Mouse (Mus musculus) ES-E14 (cell line): ENCODE measurements at regions not wholly inside any gene's neighbourhood (a gene's known extent, or its start where the extent isn't known, plus 50 kb on each side); places are given as distances from the start of the nearest gene placed in this dataset.
A peak's percentile ranks its signal among the peaks of the same experiment; 100 is the strongest.

Experiments
- DNase-seq: peaks from one replicate; pipeline ENCODE4 v3.0.0-alpha.2; 2013; ENCODE audit warnings: low read depth, low spot score
- H3K27ac ChIP-seq: 2 replicates; pipeline ENCODE4 v1.5.1; 2012; ENCODE audit warnings: low read depth, mild to moderate bottlenecking, low read length, moderate library complexity, mixed read lengths; ENCODE audit not compliant: poor library complexity, insufficient read depth, severe bottlenecking
- H3K36me3 ChIP-seq: 2 replicates; pipeline ENCODE4 v1.6.1; 2012; ENCODE audit warnings: mild to moderate bottlenecking, low read length, moderate library complexity, mixed read lengths; ENCODE audit not compliant: control insufficient read depth, poor library complexity, insufficient read depth, severe bottlenecking
- H3K4me1 ChIP-seq, 2 experiments: fragments of 150-350 bp in 1 of 2; sonication (generic) in 1 of 2; 2 replicates each; pipeline ENCODE4 v1.6.1; 2012; ENCODE audit warnings: low read length in 2 of 2, mild to moderate bottlenecking in 1 of 2, mixed read lengths in 1 of 2; ENCODE audit not compliant: control insufficient read depth in 2 of 2, insufficient read depth in 2 of 2, poor library complexity in 1 of 2
- H3K4me3 ChIP-seq, 2 experiments: fragments of 150-350 bp in 1 of 2; sonication (generic) in 1 of 2; 2 replicates each; pipeline ENCODE4 v1.5.1; 2012; ENCODE audit warnings: low read length in 2 of 2, low read depth in 1 of 2, mild to moderate bottlenecking in 1 of 2, mixed read lengths in 1 of 2; ENCODE audit not compliant: insufficient read depth in 1 of 2, poor library complexity in 1 of 2, severe bottlenecking in 1 of 2
- H3K9ac ChIP-seq: 2 replicates; pipeline ENCODE4 v1.6.1; 2012; ENCODE audit warnings: low read depth, mild to moderate bottlenecking, low read length, mixed read lengths; ENCODE audit not compliant: poor library complexity, insufficient read depth, severe bottlenecking
- H3K9me3 ChIP-seq: fragments of 150-350 bp; sonication (generic); 2 replicates; pipeline ENCODE4 v1.6.1; 2012; ENCODE audit warnings: low read depth, mild to moderate bottlenecking, low read length; ENCODE audit not compliant: control insufficient read depth, insufficient read depth
- CHD2 ChIP-seq: IDR thresholded peaks from 2 replicates; pipeline ENCODE4 v1.6.1; 2014; ENCODE audit warnings: mild to moderate bottlenecking, low read depth, low read length, inconsistent platforms
- HCFC1 ChIP-seq: IDR thresholded peaks from 2 replicates; pipeline ENCODE4 v1.6.1; 2012; ENCODE audit warnings: low read length, inconsistent platforms, borderline replicate concordance; ENCODE audit not compliant: insufficient read depth
- MAFK ChIP-seq: IDR thresholded peaks from 2 replicates; pipeline ENCODE4 v1.6.1; 2014; ENCODE audit warnings: mild to moderate bottlenecking, low read depth, low read length, inconsistent platforms; ENCODE audit not compliant: insufficient read depth
- ZC3H11A ChIP-seq: IDR thresholded peaks from 2 replicates; pipeline ENCODE4 v1.6.1; 2012; ENCODE audit warnings: low read depth, mild to moderate bottlenecking, inconsistent platforms, low read length, borderline replicate concordance
- ZNF384 ChIP-seq: IDR thresholded peaks from 2 replicates; pipeline ENCODE4 v1.6.1; 2012; ENCODE audit warnings: low read depth, low read length, inconsistent platforms
- in situ Hi-C, 2 experiments: fragments of 600-800 bp; cut with MboI; formaldehyde crosslinking; loops; one replicate each; pipeline ENCODE4 v1.15.1; 2025; ENCODE audit warnings: low sequenced_read_pairs in 2 of 2, inconsistent platforms in 1 of 2; ENCODE audit not compliant: unreplicated experiment in 2 of 2

GRCm38 (mm10) chr15:45612954-45613353, 5478.8 kb downstream of the 9330182O14Rik start:
- TF ChIP-seq ZC3H11A (no peak), CHD2 (no peak), HCFC1 (no peak), MAFK (no peak), ZNF384 (no peak)
- Histone ChIP-seq H3K4me3 (no peak overlapping the region), H3K4me1 (no peaks in the 10 kb centered on the region), H3K9me3 (no peaks in the 10 kb centered on the region; the same call in 1 of the 2 replicates), H3K36me3 (no peaks in the 10 kb centered on the region), H3K9ac (no peak overlapping the region), H3K27ac (no peak overlapping the region)
- no peak for DNase-seq
- in situ Hi-C loops, result no loop called here

- Histone ChIP-seq H3K27ac (no peak overlapping the region), H3K4me1 (no peaks in the 10 kb centered on the region), H3K4me3 (no peak overlapping the region), H3K9ac (no peak overlapping the region), H3K36me3 (no peaks in the 10 kb centered on the region), H3K9me3 (no peaks in the 10 kb centered on the region)
- in situ Hi-C loops, result no loop called here
- peak; percentile 77 for TF ChIP-seq MAFK
- no peak for TF ChIP-seq ZNF384
- DNase-seq, result no peak
Measured at GRCm38 (mm10) chr15:45646256-45646655, 5512.1 kb downstream of the 9330182O14Rik start.

GRCm38 (mm10) chr15:45663601-45664000, 5529.4 kb downstream of the 9330182O14Rik start:
- Histone ChIP-seq H3K9me3 (no peaks in the 10 kb centered on the region), H3K4me3 (no peak overlapping the region), H3K9ac (no peak overlapping the region), H3K27ac (no peak overlapping the region), H3K36me3 (no peaks in the 10 kb centered on the region), H3K4me1 (0 out of 4 replicates have a peak, but pooled peaks cover 0 to 2% of the 10 kb centered on the region in 2 experiments)
- DNase-seq, result peak; percentile 22
- TF ChIP-seq CHD2 (no peak), MAFK (no peak), ZNF384 (no peak), ZC3H11A (no peak), HCFC1 (no peak)
- in situ Hi-C loops, result no loop called here

- Histone ChIP-seq H3K36me3 (no peaks in the 10 kb centered on the region), H3K4me3 (no peak overlapping the region), H3K4me1 (no peaks in the 10 kb centered on the region), H3K27ac (no peak overlapping the region; the same call in 1 of the 2 replicates), H3K9me3 (peaks cover 3% of the 10 kb centered on the region; the same call in 1 of the 2 replicates), H3K9ac (no peak overlapping the region)
- in situ Hi-C loops, result no loop called here
- TF ChIP-seq HCFC1, result no peak
- TF ChIP-seq MAFK, result no peak
- TF ChIP-seq ZC3H11A, result no peak
- TF ChIP-seq CHD2, result no peak
- no peak for TF ChIP-seq ZNF384
- DNase-seq, result no peak
Measured at GRCm38 (mm10) chr15:45689446-45689845, 5555.3 kb downstream of the 9330182O14Rik start.

GRCm38 (mm10) chr15:45690026-45690425, 5555.9 kb downstream of the 9330182O14Rik start:
- no peak overlapping the region for H3K9ac ChIP-seq
- no peak for TF ChIP-seq CHD2
- TF ChIP-seq HCFC1, result no peak
- no peak for TF ChIP-seq ZC3H11A
- TF ChIP-seq MAFK, result no peak
- TF ChIP-seq ZNF384, result no peak
- no peak overlapping the region for H3K4me3 ChIP-seq
- in situ Hi-C loops, result no loop called here
- no peaks in the 10 kb centered on the region for H3K36me3 ChIP-seq
- H3K9me3 ChIP-seq, result peaks cover 3% of the 10 kb centered on the region; the same call in 1 of the 2 replicates
- DNase-seq, result no peak
- H3K27ac ChIP-seq, result no peak overlapping the region; the same call in 1 of the 2 replicates
- H3K4me1 ChIP-seq, result no peaks in the 10 kb centered on the region
